Mouse (Mus musculus): ENCODE results near the gene Crkl.
"Not testable (repeated sequence)": the region's sequence is repeated elsewhere in the genome, so short reads cannot be mapped to it uniquely, and the experiment has no call there.

Crkl gene

DNA sequence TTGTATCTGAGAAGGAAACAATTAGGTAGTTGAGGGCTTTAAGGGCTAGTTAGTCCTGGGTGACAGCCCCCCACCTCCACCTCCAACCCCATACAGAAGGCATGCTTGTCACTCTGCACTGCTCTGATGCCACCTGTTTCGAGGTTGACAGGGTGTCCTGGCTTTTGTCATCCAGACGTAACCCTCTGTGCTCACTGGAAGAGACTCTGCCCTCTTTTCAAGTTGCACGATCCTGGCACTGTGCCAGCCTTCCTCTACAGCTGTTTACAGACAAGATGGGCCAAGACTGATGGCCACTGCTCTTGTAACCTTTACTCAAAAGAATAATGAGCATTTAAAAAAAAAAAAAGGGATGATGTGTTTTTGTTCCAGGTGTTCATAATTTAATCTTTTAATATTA, 34.7 kb downstream of the Crkl start:
- DNase-seq (ENCODE audit: low read depth, low spot score): no peak

DNA sequence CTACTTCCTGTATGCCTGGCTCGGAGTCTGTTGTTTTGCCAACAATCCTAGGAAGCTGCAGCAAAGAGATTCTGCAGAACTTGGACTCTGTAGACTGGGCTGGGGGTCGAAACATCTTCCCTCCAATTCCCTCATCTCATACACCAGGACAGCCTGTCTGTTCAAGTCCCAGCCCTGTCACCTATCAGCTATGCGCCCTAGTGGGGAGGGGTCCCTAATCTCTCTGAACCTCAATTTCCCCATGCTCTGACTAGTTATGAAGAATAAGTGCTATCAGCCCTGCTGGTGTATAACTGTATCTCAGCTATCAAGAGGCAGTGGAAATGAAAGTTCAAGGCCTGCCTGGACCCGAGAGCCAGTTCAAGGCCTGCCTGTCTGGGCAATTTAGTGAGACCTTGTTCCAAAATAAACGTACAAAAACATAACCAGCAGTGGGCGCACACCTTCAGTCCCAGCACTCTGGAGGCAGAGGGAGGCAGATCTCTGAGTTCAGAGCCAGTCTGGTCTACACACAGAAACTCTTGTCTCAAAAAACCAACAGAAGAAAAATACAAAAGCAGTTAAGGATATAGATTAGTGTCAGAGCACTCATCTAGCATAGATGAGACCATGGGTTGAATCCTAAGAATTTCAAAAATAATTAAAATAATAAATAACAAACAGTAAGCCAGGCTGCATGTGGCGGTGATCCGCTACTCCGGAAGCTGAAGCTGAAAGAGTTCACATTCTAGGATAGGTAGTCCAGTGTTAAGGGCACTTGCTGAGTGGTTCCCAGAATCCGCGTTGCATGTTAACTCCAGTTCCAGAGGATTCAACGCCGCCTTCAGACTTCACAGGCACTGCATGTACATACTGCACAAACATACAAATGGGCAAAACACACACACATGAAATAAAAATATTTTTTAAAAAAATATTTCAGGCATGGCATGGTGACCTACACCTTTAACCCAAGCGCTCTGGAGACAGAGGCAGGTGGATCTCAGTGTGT, 37.0 kb downstream of the Crkl start:
- no peak for DNase-seq (ENCODE audit: low read depth, low spot score)

DNA sequence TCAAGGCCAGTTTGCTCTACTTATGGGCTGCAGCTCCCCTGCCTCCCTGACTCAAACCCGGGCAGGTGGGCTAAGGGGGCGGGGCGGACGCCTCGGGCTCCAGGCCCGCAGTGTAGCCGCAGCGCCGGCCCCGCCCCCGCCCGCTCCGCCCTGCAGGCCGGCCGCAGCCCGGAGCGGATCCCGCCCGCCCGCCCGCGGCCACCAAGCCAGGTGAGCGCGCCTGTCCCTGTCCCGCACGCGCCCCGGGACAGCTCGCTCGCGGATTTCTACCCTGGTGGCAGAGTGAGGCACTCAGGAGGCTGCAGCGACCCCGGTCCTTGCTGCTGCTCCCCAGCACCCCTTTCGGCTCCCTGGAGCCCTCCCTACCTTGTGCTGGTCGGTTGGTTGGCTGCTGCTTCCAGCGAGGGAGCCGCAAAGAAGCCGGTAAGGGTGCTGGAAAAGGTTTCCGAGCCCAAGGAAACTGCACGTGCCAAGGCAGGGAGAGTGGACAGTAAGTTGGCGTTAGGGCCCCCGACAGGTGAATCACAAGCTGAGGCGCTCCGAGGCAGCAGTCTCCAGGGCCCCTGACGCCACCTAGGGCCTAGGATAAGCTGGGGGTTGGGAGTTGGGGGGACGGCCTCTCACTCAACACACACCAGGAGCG, 37.8 kb downstream of the Crkl start, which contains the start of gene Aifm3:
TSS of gene Aifm3 (plus strand) at position 143 of the 643 bp plus-strand sequence.
- no peak for DNase-seq (ENCODE audit: low read depth, low spot score)

DNA sequence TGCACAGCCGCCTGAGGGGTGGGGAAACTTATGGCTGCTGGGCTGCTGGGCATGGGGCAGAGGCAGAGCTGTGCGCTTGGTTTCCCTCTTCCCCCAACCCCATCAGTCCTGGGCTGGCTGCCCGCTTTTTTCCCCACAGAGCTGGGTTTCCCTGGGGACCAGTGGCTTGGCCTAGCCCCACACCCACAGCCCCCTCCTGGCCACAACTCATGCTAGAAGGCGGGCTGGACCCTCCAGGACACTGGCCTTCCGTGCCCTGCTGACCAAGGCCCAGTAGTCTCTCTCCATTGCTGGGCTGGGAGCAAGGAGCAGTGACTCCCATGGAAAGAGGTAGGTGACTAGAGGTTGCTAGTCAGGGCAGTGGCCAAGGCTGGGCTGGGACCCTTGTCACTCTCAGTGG, 39.4 kb downstream of the Crkl start:
- no peak for DNase-seq (ENCODE audit: low read depth, low spot score)

DNA sequence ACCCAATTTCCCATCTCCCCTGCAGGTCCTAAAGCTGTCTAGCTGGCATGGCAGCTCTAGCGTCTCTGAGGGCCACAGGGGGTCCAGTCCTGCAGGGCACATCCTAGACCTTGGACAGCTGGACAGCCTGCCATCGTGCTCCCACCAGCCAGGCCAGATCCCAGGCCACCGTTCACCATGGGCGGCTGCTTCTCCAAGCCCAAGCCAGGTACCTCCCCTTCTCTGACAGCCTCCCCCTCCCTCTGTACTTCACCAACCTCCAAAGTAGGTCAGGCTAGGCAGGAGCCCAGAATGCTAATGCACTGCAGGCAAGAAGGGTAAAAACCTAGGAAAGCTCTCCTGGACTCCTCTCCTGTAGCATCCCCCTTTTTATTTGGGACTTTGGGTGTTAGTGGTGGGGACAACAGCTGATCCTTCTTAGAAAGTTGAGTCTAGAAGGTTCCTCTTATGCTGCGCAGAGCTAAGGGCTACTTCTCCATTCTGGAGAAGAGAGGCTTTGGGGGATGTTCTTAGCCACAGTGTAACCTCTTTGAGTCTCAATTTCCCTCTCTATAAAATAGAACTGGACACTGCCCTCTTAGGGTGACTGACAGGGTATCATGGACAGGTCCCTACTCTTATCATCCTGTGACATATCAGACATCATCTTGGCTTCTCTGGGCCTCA, 40.2 kb downstream of the Crkl start:
- DNase-seq (ENCODE audit: low read depth, low spot score): no peak

DNA sequence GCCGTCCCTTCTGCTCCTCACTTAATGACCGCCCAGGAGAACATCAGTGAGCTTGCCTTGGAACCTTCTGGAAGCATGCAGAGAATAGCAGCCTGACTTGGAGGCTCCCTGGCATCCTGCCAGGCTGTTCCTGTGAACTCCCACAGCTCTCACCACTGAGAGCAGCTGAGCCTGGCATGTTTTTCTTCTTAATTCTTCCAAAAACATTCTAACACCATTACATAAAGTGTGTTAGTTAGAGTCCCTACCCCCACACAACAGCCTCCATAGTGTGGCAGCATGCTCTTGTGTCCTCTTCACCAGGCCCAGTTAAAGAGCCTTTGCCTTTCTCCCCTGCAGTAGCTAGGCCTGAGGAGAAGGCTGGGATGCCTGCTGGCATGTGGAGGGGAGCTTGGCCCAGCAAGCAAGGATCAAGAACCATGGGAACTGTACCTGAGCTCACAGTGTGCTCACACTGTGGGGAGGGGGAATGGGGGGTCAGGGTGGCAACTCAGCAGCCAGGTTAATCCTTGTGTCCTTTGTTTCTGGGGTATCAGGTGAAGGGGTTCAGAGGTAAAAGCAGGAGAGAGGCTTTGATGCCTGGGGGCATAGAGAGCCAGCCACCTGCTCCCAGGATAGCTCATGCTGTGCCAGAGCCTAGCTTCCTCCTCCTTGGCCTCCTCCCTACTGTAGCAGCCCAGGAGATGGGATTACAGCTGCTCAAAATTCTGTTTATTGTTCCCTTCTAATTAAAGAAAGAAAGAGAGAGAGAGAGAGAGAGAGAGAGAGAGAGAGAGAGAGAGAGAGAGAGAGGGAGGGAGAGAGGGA, 44.9 kb downstream of the Crkl start:
- no peak for DNase-seq (ENCODE audit: low read depth, low spot score)

DNA sequence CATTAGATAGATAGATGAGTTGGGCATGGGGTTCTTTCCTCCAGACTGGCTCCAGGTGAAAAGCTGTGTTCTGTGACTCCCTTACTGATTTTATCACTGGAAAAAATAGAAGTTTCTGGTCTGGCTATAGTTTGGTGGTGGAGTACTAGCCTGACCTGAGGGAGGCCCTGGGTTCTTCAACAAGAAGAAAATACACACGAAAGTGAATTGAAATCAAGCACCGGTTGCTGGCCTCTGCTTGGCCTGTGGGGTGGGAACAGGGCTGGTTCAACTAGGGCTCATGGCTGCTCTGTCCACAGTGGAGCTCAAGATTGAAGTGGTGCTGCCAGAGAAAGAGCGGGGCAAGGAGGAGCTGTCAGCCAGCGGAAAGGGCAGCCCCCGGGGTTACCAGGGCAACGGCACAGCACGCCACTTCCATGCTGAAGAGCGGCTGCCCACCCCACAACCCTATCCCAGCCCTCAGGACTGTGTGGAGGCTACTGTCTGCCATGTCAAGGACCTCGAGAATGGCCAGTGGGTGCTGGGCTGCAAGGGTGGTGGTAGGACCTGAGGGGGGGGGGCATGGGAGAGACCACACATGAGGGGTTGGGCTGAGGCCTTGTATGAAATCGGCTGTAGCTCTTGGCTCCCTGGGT, 47.6 kb downstream of the Crkl start:
- DNase-seq (ENCODE audit: low read depth, low spot score): peak; percentile 37

DNA sequence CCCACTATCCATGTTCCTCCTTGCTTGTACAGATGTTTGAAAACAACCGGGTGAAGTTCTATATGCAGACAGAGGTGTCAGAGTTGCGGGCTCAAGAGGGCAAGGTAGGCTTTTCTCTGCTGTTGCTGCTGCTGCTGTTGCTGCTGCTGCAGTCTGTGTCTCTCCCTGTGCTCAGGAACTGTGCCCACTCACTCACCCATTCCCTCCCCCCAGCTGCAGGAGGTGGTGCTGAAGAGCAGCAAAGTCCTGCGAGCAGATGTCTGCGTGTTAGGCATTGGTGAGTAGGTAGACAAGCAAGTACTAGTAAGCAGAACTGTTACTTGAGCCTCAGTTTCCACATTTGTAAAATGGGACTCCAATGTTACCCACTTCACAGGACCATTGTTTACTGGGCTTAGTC, 50.9 kb downstream of the Crkl start:
- no peak for DNase-seq (ENCODE audit: low read depth, low spot score)

DNA sequence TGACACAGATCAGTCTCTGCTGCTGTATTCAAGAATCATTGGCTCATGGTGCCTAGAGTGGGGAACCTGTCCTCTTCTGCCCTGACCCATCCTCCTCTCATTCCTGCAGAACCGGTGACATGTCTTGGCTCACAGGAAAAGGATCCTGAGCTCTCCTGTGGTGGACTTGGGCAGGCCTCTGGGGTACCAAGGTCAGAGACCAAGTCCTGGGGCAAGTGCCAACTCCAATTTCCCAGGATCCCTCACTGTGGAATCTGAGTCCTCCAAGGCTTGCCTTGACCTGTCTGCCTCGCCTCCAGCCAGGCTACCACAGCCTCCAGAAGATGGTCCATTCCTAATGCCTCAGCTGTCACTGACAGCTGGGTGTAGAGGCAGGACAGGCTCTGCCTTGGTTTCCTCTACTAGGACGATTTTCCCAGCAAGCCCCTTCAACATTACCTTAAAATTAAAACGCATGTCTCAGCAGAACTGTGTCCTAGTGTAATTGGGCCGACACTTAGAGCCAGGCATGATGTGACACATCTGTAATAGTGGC, 55.3 kb downstream of the Crkl start:
- DNase-seq (ENCODE audit: low read depth, low spot score): no peak

DNA sequence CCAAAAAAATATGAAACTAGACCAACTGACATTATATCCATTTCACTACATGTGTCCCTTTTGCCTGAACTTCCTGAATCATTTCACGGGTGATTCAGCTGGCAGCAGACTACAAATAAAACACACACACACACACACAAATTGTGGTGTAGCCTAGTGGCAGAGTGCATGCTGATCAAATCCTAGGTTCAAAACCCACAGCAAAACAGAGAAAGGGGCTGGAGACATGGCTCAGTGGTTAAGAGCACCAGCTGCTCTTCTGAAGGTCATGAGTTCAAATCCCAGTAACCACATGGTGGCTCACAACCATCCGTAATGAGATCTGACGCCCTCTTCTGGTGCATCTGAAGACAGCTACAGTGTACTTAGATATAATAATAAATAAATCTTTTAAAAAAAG, 56.2 kb downstream of the Crkl start:
- not testable (repeated sequence) for DNase-seq (ENCODE audit: low read depth, low spot score)

DNA sequence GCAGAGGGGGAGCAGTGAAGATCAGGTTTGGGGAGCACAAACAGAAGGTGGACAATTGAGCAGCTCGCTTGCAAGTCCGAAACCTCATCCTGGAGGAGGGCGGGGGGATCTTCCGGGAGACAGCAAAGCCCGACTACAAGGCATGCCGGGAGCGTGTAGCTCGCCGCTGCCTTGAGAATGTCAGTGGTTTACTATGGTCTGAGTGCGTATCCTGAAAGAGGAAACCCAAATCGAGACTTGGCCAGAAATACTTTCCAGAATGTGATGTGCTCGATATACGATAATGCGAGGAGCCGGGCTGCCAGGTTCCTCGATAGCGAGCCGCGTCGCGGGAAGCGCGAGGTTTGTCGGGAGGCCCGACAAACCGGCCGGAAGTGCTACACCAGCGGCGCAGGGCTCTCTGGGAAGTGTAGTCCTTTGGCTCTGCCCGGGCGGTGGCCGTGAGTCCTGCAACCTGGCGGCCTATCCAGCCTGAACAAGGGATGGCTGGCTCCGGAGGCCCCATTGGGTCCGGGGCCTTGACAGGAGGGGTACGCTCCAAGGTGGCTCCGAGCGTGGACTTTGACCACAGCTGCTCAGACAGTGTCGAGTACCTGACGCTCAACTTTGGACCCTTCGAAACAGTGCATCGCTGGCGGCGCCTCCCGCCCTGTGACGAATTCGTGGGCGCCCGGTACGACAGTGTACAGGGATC, 56.9 kb downstream of the Crkl start, which contains the start of gene Lztr1:
TSS of gene Lztr1 (plus strand) at position 143 of the 694 bp plus-strand sequence.
- DNase-seq (ENCODE audit: low read depth, low spot score): peak; percentile 90

DNA sequence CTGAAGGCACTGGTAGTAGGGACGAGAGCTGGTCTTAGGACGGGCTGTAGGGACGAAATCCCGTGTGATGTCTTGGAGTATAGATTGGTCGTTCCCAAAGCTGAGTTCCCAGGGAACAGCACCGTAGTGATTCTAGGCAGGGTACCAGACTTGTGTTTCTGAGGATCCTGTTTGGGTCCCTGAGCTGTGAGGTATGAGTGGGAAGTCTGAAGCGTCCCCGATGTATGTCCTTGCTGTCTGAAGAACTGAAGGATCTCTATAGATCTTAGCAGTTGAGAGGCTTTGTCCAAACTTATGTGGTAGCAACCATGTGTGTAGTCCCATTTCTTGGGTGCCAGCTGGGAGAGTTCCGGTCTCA, 57.4 kb downstream of the Crkl start:
- DNase-seq (ENCODE audit: low read depth, low spot score): no peak

DNA sequence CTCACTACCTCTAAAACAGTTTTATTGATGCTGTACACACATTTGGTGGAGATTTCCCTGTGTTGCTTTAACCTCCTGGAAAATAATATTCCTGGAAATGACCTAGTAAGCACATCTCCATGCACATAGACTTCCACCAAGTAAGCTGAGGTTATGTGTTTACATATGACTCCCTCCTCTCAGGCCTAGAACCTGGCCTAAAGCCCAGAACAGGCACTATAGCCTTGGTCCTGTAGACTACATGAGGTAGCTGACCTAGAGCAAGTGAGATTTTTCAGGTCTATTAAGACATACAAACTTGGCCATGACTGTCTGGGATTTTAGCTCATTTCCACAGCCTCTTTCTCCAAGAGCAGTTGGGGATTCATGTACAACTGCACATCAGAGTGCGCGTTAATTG, 58.4 kb downstream of the Crkl start:
- no peak for DNase-seq (ENCODE audit: low read depth, low spot score)

DNA sequence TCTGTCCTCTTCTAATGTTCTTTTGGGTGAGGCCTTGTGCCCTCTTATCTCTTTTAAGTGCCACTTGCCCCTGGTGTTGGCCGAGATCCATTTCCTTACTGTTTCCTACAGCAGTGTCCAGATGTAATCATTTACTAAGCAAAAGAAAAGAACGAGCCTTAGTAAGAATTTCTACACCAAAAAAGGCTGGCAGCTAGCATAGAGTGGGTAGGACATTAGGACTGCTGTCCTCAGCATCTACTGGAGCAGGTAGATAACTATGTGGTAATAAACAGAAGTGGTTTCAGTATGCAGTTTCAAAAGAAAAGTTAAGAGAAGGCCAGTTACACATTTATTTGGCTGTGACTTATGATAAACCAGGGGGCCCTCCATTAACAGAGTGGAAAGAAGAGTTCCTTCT, 58.9 kb downstream of the Crkl start:
- DNase-seq (ENCODE audit: low read depth, low spot score): no peak

DNA sequence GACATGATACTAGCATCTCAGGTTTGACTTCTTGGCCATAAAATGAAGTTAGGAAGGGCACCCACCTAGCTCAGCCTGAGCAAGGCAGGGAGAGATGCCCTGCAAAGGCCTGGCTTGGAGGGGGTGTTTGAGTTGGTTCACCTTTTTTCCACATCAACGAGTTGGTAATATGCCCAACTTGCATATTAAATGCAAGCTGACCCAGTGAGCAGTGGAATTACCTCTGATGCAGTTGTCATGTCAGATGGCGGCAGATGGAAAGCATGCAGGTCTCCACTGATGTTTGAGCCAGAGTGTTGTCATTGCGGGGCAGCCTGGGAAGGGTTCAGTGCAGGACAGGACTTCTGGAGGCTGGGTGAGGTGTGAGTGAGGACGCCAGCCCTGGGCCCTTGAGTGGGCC, 59.6 kb downstream of the Crkl start:
- no peak for DNase-seq (ENCODE audit: low read depth, low spot score)

DNA sequence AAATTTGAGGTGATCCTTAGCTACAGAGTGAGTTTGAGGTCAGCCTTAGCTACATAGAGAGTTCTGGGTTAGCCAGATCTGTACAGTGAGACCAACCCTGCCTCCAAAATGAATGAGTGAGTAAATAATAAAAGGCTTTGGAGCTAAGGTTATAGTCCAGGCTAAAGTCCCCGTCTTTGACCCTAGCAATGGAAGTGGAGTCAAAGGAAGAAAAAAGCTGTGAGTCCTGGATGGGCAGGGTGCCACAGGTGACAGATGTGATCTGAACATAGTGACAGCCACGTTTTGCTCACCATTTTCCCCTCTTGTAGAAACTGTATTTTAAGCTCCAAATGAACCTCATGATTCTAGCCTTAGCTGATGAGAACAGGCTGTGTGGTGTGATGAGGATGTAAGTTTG, 67.1 kb downstream of the Crkl start:
- DNase-seq (ENCODE audit: low read depth, low spot score): no peak

DNA sequence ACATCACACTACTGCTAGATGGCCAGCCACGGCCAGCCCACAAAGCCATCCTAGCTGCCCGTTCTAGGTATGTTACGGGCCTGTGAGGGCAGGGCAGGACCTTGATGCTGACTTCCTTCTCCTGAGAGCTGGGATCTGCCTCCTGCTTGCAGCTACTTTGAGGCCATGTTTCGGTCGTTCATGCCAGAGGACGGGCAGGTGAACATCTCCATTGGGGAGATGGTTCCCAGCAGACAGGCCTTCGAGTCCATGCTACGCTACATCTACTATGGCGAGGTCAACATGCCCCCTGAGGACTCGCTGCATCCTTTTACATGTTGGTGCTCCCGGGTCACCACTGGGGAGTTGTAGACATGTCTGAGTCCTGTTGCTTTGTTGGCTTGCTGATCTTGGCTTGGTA, 72.4 kb downstream of the Crkl start:
- DNase-seq (ENCODE audit: low read depth, low spot score): no peak

DNA sequence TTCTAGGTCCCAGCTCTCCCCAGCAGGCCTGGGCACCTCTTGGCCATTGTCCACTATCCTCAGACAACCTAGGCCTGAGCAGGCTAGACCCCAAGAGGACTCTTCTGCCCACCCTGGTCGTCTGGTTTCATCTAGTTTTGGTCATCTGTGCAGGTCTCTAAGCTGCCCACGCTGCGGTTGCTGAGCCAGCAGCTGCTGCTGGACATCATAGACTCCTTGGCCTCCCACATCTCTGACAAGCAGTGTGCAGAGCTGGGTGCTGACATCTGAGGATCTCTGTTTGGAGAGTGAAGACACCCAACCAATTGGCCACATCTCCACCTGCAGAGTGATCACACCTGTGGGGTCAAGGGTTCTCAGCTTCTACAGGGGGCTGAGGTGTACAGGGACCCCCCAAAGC, 73.7 kb downstream of the Crkl start:
- DNase-seq (ENCODE audit: low read depth, low spot score): no peak

DNA sequence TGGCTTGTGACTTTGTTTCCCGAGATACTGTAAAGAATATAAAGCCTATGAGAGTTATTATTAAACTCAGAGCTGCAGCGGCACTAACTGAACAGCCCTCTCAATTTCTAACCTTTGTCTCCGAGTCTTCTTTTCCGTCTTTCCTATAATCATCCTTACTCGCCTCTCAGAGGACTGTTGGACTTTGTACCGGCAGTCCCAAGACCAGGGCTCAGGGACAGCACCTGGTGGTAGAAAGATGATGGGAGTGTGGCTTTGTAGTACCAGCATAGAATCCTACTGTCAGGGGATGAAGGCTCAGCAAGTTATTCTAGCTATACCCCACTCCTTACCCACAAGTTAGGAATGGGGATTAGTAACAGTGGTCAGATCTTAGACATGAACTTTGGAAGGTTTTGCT, 74.4 kb downstream of the Crkl start:
- DNase-seq (ENCODE audit: low read depth, low spot score): no peak

DNA sequence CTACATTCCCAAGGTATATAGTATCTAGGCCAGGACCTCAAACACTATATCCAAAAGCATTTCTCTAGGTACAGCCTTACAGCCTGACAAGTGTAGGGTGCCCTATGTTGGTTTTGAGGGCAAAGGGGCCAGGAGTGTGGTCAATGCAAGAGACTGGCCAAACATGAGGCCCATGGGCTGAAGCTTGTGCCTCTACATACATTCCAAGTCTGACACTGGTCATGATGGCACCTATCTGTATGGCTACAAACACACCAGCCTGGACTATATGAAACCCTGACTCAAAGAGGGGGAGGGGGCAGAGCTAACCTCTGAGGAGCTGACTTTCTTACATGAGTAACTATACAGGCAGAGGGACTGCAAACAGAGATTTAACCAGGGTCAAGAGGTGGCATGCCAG, 75.8 kb downstream of the Crkl start:
- no peak for DNase-seq (ENCODE audit: low read depth, low spot score)

Measured in mesoderm, embryonic 11.5 days (tissue).